In genomic region chr3:96679159-96679674, GRCm38 (mm10) we compare ENCODE assay signal across 17 mouse cellular contexts. TPM values are rescaled to one million over a fixed set of nuclear protein-coding genes. Genes with fewer than 3 reads are reported as not detected.
DNase-seq lines count a peak whose midpoint lies in the region; ATAC-seq and TF ChIP-seq lines count a peak whose summit lies in the region.
"Had no signal": no experiment of that assay in that cellular context is flagged by ENCODE, and none has a peak within 500 bp of the region (broad histone marks: within the 10 kb centered on the region; RNA-seq: fewer than 3 reads in every experiment).

No protein-coding gene starts in this region.

- DNase-seq in lung, postnatal 10 days: no peak
- DNase-seq in MEL (ENCODE audit: low read depth, low spot score): peak; percentile 86
- peak; percentile 31 for DNase-seq in c-Kit-positive CD71-positive TER-119-positive erythroid progenitor cells, embryonic 14.5 days (ENCODE audit: low spot score)
- peak; percentile 63 for DNase-seq in stomach, postnatal 0 days (ENCODE audit: low spot score)
- no peak for DNase-seq in cerebellum, postnatal 14 days
- DNase-seq in kidney, postnatal 14 days: no peak
- no peak for DNase-seq in right cerebral cortex, adult 2 months (ENCODE audit: low spot score in 2 of 2)
- DNase-seq: cerebellum, adult 11 months; heart, adult 2 months; left cerebral cortex, postnatal 4 days; right cerebral cortex, adult 18-20 months had no signal

- H3K9ac ChIP-seq in lung, embryonic 16.5 days (ENCODE audit: low read length): no peak overlapping the region
- peak overlapping the region; percentile 30; the same call in 1 of the 2 replicates for H3K9ac ChIP-seq in MEL (ENCODE audit: control insufficient read depth, low read depth, low read length, poor library complexity, severe bottlenecking)
- no peak overlapping the region for H3K9ac ChIP-seq in stomach, postnatal 0 days (ENCODE audit: low read length)
- H3K9ac ChIP-seq: embryonic facial prominence, embryonic 12.5 days; hindbrain, embryonic 13.5 days had no signal

- peaks cover 6% of the 10 kb centered on the region for H3K27me3 ChIP-seq in lung, embryonic 16.5 days (ENCODE audit: control insufficient read depth, insufficient read depth, low read depth, low read length)
- H3K27me3 ChIP-seq in MEL (ENCODE audit: control insufficient read depth in 1 of 2, insufficient read depth in 2 of 2, low read length in 2 of 2): no peaks in the 10 kb centered on the region
- no peaks in the 10 kb centered on the region for H3K27me3 ChIP-seq in stomach, postnatal 0 days (ENCODE audit: control insufficient read depth, insufficient read depth, low read length)

- peak; percentile 27 to 71; a peak in 2 of 4 replicates for TF ChIP-seq EP300 in MEL (IDR thresholded peaks at IDR 0.05; ENCODE audit: low read depth in 1 of 2, low read length in 2 of 2)
- TF ChIP-seq EP300 in stomach, postnatal 0 days (optimal IDR thresholded peaks at IDR 0.05): peak; percentile 95

- H3K27ac ChIP-seq in lung, embryonic 16.5 days (ENCODE audit: low read length): no peak overlapping the region
- H3K27ac ChIP-seq in MEL (ENCODE audit: control insufficient read depth, low read depth, low read length): peak overlapping the region; percentile 76
- H3K27ac ChIP-seq in stomach, postnatal 0 days (replicated peaks): peak overlapping the region; percentile 59
- H3K27ac ChIP-seq: embryonic facial prominence, embryonic 12.5 days; heart, adult 2 months; hindbrain, embryonic 13.5 days; macrophage had no signal

- ATAC-seq in lung, embryonic 16.5 days (ENCODE audit: low read depth): peak; percentile 17; the same call in 1 of the 2 replicates
- ATAC-seq in stomach, postnatal 0 days (ENCODE audit: low FRiP score, low TSS enrichment): peak; percentile 88
- ATAC-seq: forebrain, embryonic 16.5 days had no signal

- no peaks in the 10 kb centered on the region for H3K4me1 ChIP-seq in lung, embryonic 16.5 days (replicated peaks; ENCODE audit: control insufficient read depth, insufficient read depth, low read length)
- H3K4me1 ChIP-seq in MEL (ENCODE audit: control insufficient read depth in 1 of 2, insufficient read depth in 2 of 2, low read length in 2 of 2): peaks cover 14 to 39% of the 10 kb centered on the region in 2 experiments
- no peaks in the 10 kb centered on the region for H3K4me1 ChIP-seq in stomach, postnatal 0 days (replicated peaks; ENCODE audit: control insufficient read depth, insufficient read depth)

- no peaks in the 10 kb centered on the region for H3K9me3 ChIP-seq in lung, embryonic 16.5 days (ENCODE audit: control insufficient read depth, low read length)
- H3K9me3 ChIP-seq in MEL (replicated peaks; ENCODE audit: insufficient read depth, low read length): no peaks in the 10 kb centered on the region
- no peaks in the 10 kb centered on the region for H3K9me3 ChIP-seq in stomach, postnatal 0 days (ENCODE audit: control insufficient read depth, low read length)
- H3K9me3 ChIP-seq: embryonic facial prominence, embryonic 12.5 days; hindbrain, embryonic 13.5 days had no signal

- H3K36me3 ChIP-seq in lung, embryonic 16.5 days (ENCODE audit: control insufficient read depth, insufficient read depth, low read length): no peaks in the 10 kb centered on the region
- peaks cover 0 to 38% of the 10 kb centered on the region in 2 experiments; a peak in 2 of 4 replicates for H3K36me3 ChIP-seq in MEL (ENCODE audit: control insufficient read depth in 1 of 2, insufficient read depth in 2 of 2, low read length in 2 of 2)
- no peaks in the 10 kb centered on the region for H3K36me3 ChIP-seq in stomach, postnatal 0 days (ENCODE audit: control insufficient read depth, insufficient read depth, low read length)
- H3K36me3 ChIP-seq: embryonic facial prominence, embryonic 12.5 days; hindbrain, embryonic 13.5 days had no signal

- no peaks in the 10 kb centered on the region for H3K79me2 ChIP-seq in MEL (ENCODE audit: control insufficient read depth, insufficient read depth, low read length, poor library complexity)

- no peak overlapping the region for H3K4me2 ChIP-seq in lung, embryonic 16.5 days (ENCODE audit: low read depth, low read length)
- no peak overlapping the region for H3K4me2 ChIP-seq in stomach, postnatal 0 days (replicated peaks; ENCODE audit: low read depth)
- H3K4me2 ChIP-seq: embryonic facial prominence, embryonic 12.5 days; hindbrain, embryonic 13.5 days had no signal

- no peak for TF ChIP-seq CTCF in MEL (IDR thresholded peaks at IDR 0.05 in 2 of 3, conservative IDR thresholded peaks at IDR 0.05 in 1 of 3; ENCODE audit: control insufficient read depth in 1 of 3, insufficient read depth in 1 of 3, low read depth in 2 of 3, low read length in 3 of 3, poor library complexity in 1 of 3, severe bottlenecking in 1 of 3)
- no peak for TF ChIP-seq CTCF in stomach, postnatal 0 days (IDR thresholded peaks at IDR 0.05; ENCODE audit: low read depth)

- 23% methylated on average over 5 of the region's 5 CpGs for WGBS in lung, embryonic 16.5 days
- whole genome bisulfite sequencing in stomach, postnatal 0 days: 16% methylated on average over 5 of the region's 5 CpGs

- no peak overlapping the region for H3K4me3 ChIP-seq in lung, embryonic 16.5 days (ENCODE audit: low read length)
- peak overlapping the region; percentile 1 to 6; a peak in 3 of 4 replicates for H3K4me3 ChIP-seq in MEL (ENCODE audit: control insufficient read depth in 1 of 2, insufficient read depth in 1 of 2, low read depth in 2 of 2, low read length in 2 of 2)
- H3K4me3 ChIP-seq in stomach, postnatal 0 days (ENCODE audit: low read depth, low read length): no peak overlapping the region
- H3K4me3 ChIP-seq: embryonic facial prominence, embryonic 12.5 days; heart, adult 2 months; hindbrain, embryonic 13.5 days had no signal

- TF ChIP-seq POLR2A in MEL (IDR thresholded peaks at IDR 0.05; ENCODE audit: control insufficient read depth in 1 of 2, insufficient read depth in 1 of 2, low read depth in 1 of 2, low read length in 2 of 2, poor library complexity in 1 of 2): peak; percentile 24 to 32; a peak in 1 of 4 replicates

- no peak for TF ChIP-seq RAD21 in MEL (IDR thresholded peaks at IDR 0.05; ENCODE audit: low read depth, low read length)

TF ChIP-seq in MEL, 35 proteins besides CTCF, POLR2A, EP300 and RAD21 (continues in another document):
- TF ChIP-seq KAT2A (conservative IDR thresholded peaks at IDR 0.05; ENCODE audit: low read depth, low read length) (no peak), ELF1 (IDR thresholded peaks at IDR 0.05; ENCODE audit: low read depth, low read length) (no peak), USF1 (IDR thresholded peaks at IDR 0.05; ENCODE audit: low read depth, low read length) (no peak), SIN3A (IDR thresholded peaks at IDR 0.05; ENCODE audit: low read length) (peak; percentile 52; the same call in 1 of the 2 replicates), GABPA (IDR thresholded peaks at IDR 0.05; ENCODE audit: low read depth, low read length) (0 out of 2 replicates have a peak, but pooled peaks have one; percentile 51), BHLHE40 (IDR thresholded peaks at IDR 0.05; ENCODE audit: borderline replicate concordance, low read depth, low read length) (no peak), RCOR1 (IDR thresholded peaks at IDR 0.05; ENCODE audit: low read depth, low read length) (no peak; the same call in 1 of the 2 replicates), MYC (IDR thresholded peaks at IDR 0.05; ENCODE audit: low read depth, low read length) (no peak), ZMIZ1 (IDR thresholded peaks at IDR 0.05; ENCODE audit: low read depth, low read length) (no peak), POLR2AphosphoS2 (IDR thresholded peaks at IDR 0.05; ENCODE audit: low read length) (no peak), MXI1 (IDR thresholded peaks at IDR 0.05; ENCODE audit: low read depth, low read length) (no peak), ZC3H11A (IDR thresholded peaks at IDR 0.05; ENCODE audit: low read depth, low read length) (no peak), E2F4 (IDR thresholded peaks at IDR 0.05; ENCODE audit: borderline replicate concordance, low read depth, low read length) (no peak), ETS1 (IDR thresholded peaks at IDR 0.05; ENCODE audit: low read depth, low read length) (no peak; the same call in 1 of the 2 replicates)

RNA-seq across cellular contexts. Expression of gene Ankrd35, which starts 9.3 kb away (rescaled TPM):
- 0.36 and 0.50 TPM in 2 replicates for polyA plus RNA-seq in lung, embryonic 16.5 days (2015; fragmentation: Nextera tagmentation; extraction: Ambion mirVana)
- total RNA-seq in MEL (2012; rRNA removed): 0.46 and 0.62 TPM in 2 replicates
- polyA plus RNA-seq in MEL (2012; ENCODE audit: insufficient read depth in 1 of 2, insufficient read length in 2 of 2, low read depth in 1 of 2, low replicate concordance in 2 of 2, missing spikeins in 1 of 2): under 1 TPM in 1 of 2 experiments, not detected in 1; 0.77 TPM
- polyA plus RNA-seq in stomach, postnatal 0 days (2015; fragmentation: Nextera tagmentation; extraction: Ambion mirVana): 5.5 and 6.2 TPM in 2 replicates

RNA-seq across cellular contexts. Expression of gene Pias3, which starts 17.0 kb away (rescaled TPM):
- polyA plus RNA-seq in lung, embryonic 16.5 days (2015; fragmentation: Nextera tagmentation; extraction: Ambion mirVana): 51.9 and 52.0 TPM in 2 replicates
- total RNA-seq in MEL (2012; rRNA removed): 5.9 and 6.0 TPM in 2 replicates
- 10 to 100 TPM in 1 of 2 experiments, not detected in 1; 26.8 TPM for polyA plus RNA-seq in MEL (2012; ENCODE audit: insufficient read depth in 1 of 2, insufficient read length in 2 of 2, low read depth in 1 of 2, low replicate concordance in 2 of 2, missing spikeins in 1 of 2)
- polyA plus RNA-seq in stomach, postnatal 0 days (2015; fragmentation: Nextera tagmentation; extraction: Ambion mirVana): 23.4 and 27.1 TPM in 2 replicates

RNA-seq across cellular contexts. Expression of gene Nudt17, which starts 29.1 kb away (rescaled TPM):
- 7.2 and 8.2 TPM in 2 replicates for polyA plus RNA-seq in lung, embryonic 16.5 days (2015; fragmentation: Nextera tagmentation; extraction: Ambion mirVana)
- 2.4 and 2.7 TPM in 2 replicates for total RNA-seq in MEL (2012; rRNA removed)
- 1 to 10 TPM in 1 of 2 experiments, not detected in 1; 6.5 TPM for polyA plus RNA-seq in MEL (2012; ENCODE audit: insufficient read depth in 1 of 2, insufficient read length in 2 of 2, low read depth in 1 of 2, low replicate concordance in 2 of 2, missing spikeins in 1 of 2)
- 7.5 and 8.2 TPM in 2 replicates for polyA plus RNA-seq in stomach, postnatal 0 days (2015; fragmentation: Nextera tagmentation; extraction: Ambion mirVana)

RNA-seq across cellular contexts. Expression of gene Itga10, which starts 33.8 kb away (rescaled TPM):
- polyA plus RNA-seq in lung, embryonic 16.5 days (2015; fragmentation: Nextera tagmentation; extraction: Ambion mirVana): 1.0 TPM in 2 replicates
- total RNA-seq in MEL (2012; rRNA removed): 0.65 and 1.0 TPM in 2 replicates
- 1 to 10 TPM in 1 of 2 experiments, not detected in 1; 2.9 TPM for polyA plus RNA-seq in MEL (2012; ENCODE audit: insufficient read depth in 1 of 2, insufficient read length in 2 of 2, low read depth in 1 of 2, low replicate concordance in 2 of 2, missing spikeins in 1 of 2)
- polyA plus RNA-seq in stomach, postnatal 0 days (2015; fragmentation: Nextera tagmentation; extraction: Ambion mirVana): 0.28 and 0.42 TPM in 2 replicates

RNA-seq across cellular contexts. Expression of gene Gm42957, which starts 43.9 kb away (rescaled TPM):
- 0.15 and 0.24 TPM in 2 replicates for polyA plus RNA-seq in lung, embryonic 16.5 days (2015; fragmentation: Nextera tagmentation; extraction: Ambion mirVana)
- total RNA-seq in MEL (2012; rRNA removed): 0.16 and 0.19 TPM in 2 replicates
- polyA plus RNA-seq in MEL (2012; ENCODE audit: insufficient read depth in 1 of 2, insufficient read length in 2 of 2, low read depth in 1 of 2, low replicate concordance in 2 of 2, missing spikeins in 1 of 2): under 1 TPM in 1 of 2 experiments, not detected in 1; 0.06 TPM
- polyA plus RNA-seq in stomach, postnatal 0 days (2015; fragmentation: Nextera tagmentation; extraction: Ambion mirVana): 0.04 and 0.05 TPM in 2 replicates
- polyA plus RNA-seq: macrophage; neural tube, embryonic 11.5 days had no signal

Comparison
In these comparisons a context has a peak if more than half of its experiments do, and no peak if none do; other contexts are left out.
1. H3K4me3 ChIP-seq: peak in MEL (2 of 2); none in lung, embryonic 16.5 days (single experiment) and stomach, postnatal 0 days (single experiment).
2. DNase-seq: peak in MEL (single experiment), c-Kit-positive CD71-positive TER-119-positive erythroid progenitor cells, embryonic 14.5 days (single experiment) and stomach, postnatal 0 days (single experiment); none in lung, postnatal 10 days (single experiment), cerebellum, postnatal 14 days (0 of 2), kidney, postnatal 14 days (single experiment) and right cerebral cortex, adult 2 months (0 of 2).